Mouse (Mus musculus): ENCODE measurements around the gene Trpm8. TPM values are rescaled to one million over a fixed set of nuclear protein-coding genes. Genes with fewer than 3 reads are reported as not detected.

Gene Trpm8
- total and polyA plus RNA-seq, 3 experiments, result not detected

DNA sequence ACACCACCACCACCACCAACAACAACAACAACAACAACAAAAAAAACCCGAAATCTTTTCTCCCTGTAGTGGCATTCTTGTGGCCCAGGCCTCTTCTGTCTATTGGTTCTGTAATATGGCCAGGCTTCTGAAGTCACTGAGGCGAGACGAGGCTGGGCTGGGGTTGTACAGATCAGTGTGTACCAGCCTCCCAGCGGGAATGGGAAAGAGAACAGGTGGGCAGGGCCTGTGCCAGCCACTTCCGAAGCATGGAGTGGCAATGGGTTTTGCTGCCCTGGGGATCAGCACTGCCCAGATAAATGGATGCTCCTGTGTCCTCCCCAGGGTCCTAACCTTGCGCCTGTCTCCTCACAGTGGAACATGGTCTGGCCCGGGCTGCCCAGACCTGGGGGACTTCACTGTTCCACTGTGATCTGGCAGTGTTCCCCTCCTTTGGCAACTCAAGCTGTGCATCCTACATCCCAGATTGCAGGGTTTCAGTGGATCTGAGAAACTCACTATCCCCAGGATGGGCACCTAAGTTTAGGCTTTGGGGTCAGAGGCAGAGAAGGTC, 80.7 kb downstream of the Trpm8 start:
- H3K36me3 ChIP-seq (replicated peaks in 1 of 2; ENCODE audit: control insufficient read depth in 1 of 2, insufficient read depth in 1 of 2, low read length in 1 of 2), result no peaks in the 10 kb centered on the region
- 0 out of 4 replicates have a peak, but pooled peaks cover 0 to 3% of the 10 kb centered on the region in 2 experiments for H3K4me1 ChIP-seq (ENCODE audit: control insufficient read depth in 1 of 2, insufficient read depth in 2 of 2)
- DNase-seq (ENCODE audit: extremely low read depth), result no peak
- no peak overlapping the region for H3K4me3 ChIP-seq (replicated peaks in 1 of 3; ENCODE audit: low read depth in 2 of 3, low read length in 2 of 3, poor library complexity in 1 of 3)
- no peak overlapping the region for H3K9ac ChIP-seq (ENCODE audit: insufficient read depth, low read depth)
- no peaks in the 10 kb centered on the region for H3K9me3 ChIP-seq (replicated peaks; ENCODE audit: low read length)
- dilution Hi-C loops (cut with MboI; ENCODE audit: extremely low pct_ligation_motif_present, extremely low pct_unique_long_range_greater_than_20kb, low sequenced_read_pairs) (no loop called here), in situ Hi-C loops (cut with MboI; ENCODE audit: low pct_ligation_motif_present, low pct_unique_long_range_greater_than_20kb, low sequenced_read_pairs) (no loop called here)
- H3K27me3 ChIP-seq (replicated peaks), result peaks cover 9% of the 10 kb centered on the region
- no peak overlapping the region for H3K4me2 ChIP-seq (ENCODE audit: insufficient read depth, low read depth, poor library complexity, severe bottlenecking)
- H3K79me2 ChIP-seq (replicated peaks; ENCODE audit: control insufficient read depth, extremely low read depth, insufficient read depth, poor library complexity, severe bottlenecking), result no peaks in the 10 kb centered on the region
- H3K27ac ChIP-seq (ENCODE audit: insufficient read depth, low read depth), result no peak overlapping the region
- TF ChIP-seq PAX5 (IDR thresholded peaks at IDR 0.05; ENCODE audit: low read length) (no peak), CHD1 (IDR thresholded peaks at IDR 0.05; ENCODE audit: low read depth, low read length) (no peak), UBTF (IDR thresholded peaks at IDR 0.05; ENCODE audit: low read depth, low read length) (no peak), MAFK (IDR thresholded peaks at IDR 0.05; ENCODE audit: insufficient replicate concordance, low read length) (no peak), POLR2A (IDR thresholded peaks at IDR 0.05; ENCODE audit: low read depth, low read length) (no peak), ETS1 (conservative IDR thresholded peaks at IDR 0.05; ENCODE audit: low read depth, low read length) (no peak), CTCF (conservative IDR thresholded peaks at IDR 0.05 in 1 of 2, IDR thresholded peaks at IDR 0.05 in 1 of 2; ENCODE audit: low read depth in 2 of 2, low read length in 2 of 2) (no peak), MEF2A (IDR thresholded peaks at IDR 0.05; ENCODE audit: borderline replicate concordance, low read depth, low read length) (no peak)

GRCm38 (mm10) chr1:88361085-88361484, 83.6 kb downstream of the Trpm8 start:
- H3K27me3 ChIP-seq (replicated peaks), result peaks cover 1% of the 10 kb centered on the region
- no peaks in the 10 kb centered on the region for H3K9me3 ChIP-seq (replicated peaks; ENCODE audit: low read length)
- dilution Hi-C loops (cut with MboI; ENCODE audit: extremely low pct_ligation_motif_present, extremely low pct_unique_long_range_greater_than_20kb, low sequenced_read_pairs), result no loop called here
- in situ Hi-C loops (cut with MboI; ENCODE audit: low pct_ligation_motif_present, low pct_unique_long_range_greater_than_20kb, low sequenced_read_pairs), result no loop called here
- no peak overlapping the region for H3K9ac ChIP-seq (ENCODE audit: insufficient read depth, low read depth)
- DNase-seq (ENCODE audit: extremely low read depth), result no peak
- no peak overlapping the region for H3K4me3 ChIP-seq (replicated peaks in 1 of 3; ENCODE audit: low read depth in 2 of 3, low read length in 2 of 3, poor library complexity in 1 of 3)
- H3K79me2 ChIP-seq (replicated peaks; ENCODE audit: control insufficient read depth, extremely low read depth, insufficient read depth, poor library complexity, severe bottlenecking), result no peaks in the 10 kb centered on the region
- no peak overlapping the region for H3K4me2 ChIP-seq (ENCODE audit: insufficient read depth, low read depth, poor library complexity, severe bottlenecking)
- no peak overlapping the region for H3K27ac ChIP-seq (ENCODE audit: insufficient read depth, low read depth)
- 0 out of 4 replicates have a peak, but pooled peaks cover 0 to 3% of the 10 kb centered on the region in 2 experiments for H3K4me1 ChIP-seq (ENCODE audit: control insufficient read depth in 1 of 2, insufficient read depth in 2 of 2)
- H3K36me3 ChIP-seq (replicated peaks in 1 of 2; ENCODE audit: control insufficient read depth in 1 of 2, insufficient read depth in 1 of 2, low read length in 1 of 2), result no peaks in the 10 kb centered on the region
- TF ChIP-seq USF1 (IDR thresholded peaks at IDR 0.05; ENCODE audit: low read depth, low read length), result no peak

DNA sequence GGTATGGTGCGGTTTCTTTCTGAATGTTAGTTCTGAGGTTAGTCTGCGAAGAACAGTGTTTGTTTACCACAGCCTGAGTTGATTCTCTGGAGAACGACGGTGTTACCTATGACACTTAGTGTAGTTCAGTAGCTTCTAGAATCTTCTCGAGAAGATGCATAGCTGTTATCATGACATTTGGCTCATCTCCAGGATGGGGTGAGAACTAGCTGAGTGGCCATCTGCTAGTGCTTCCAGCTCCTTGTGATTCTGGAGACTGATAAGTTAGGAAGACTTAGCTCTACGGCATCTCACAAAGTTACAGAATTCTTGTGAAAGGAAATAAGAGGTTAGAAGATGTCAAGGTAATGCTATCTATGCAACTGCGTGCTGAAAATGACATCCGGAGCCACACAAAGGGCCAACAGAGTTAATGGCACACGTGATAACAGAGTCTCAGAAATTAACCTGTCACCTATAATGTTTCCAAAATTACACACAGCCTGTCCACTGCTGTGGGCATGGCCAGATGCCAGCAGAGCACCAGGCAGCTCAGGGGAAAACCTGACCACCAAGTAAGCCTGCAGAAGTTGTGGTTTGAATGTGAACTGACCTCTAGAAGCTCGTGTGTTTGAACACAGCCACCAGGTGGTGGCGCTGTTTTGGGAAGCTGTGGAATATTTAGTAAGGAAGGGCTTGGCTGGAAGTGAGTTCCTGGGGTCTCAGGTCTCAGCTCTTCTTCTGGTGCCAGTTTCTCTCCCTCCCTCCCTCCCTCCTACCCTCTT, 89.6 kb downstream of the Trpm8 start:
- no peak for TF ChIP-seq MYC (IDR thresholded peaks at IDR 0.05; ENCODE audit: low read depth, low read length)
- TF ChIP-seq ELF1 (IDR thresholded peaks at IDR 0.05; ENCODE audit: low read depth, low read length), result no peak
- no peak for TF ChIP-seq EP300 (IDR thresholded peaks at IDR 0.05; ENCODE audit: low read length)
- TF ChIP-seq SIN3A (IDR thresholded peaks at IDR 0.05; ENCODE audit: low read length), result no peak
- peak in 1 of 2 experiments; percentile 18; a peak in 2 of 4 replicates for TF ChIP-seq CTCF (conservative IDR thresholded peaks at IDR 0.05 in 1 of 2, IDR thresholded peaks at IDR 0.05 in 1 of 2; ENCODE audit: low read depth in 2 of 2, low read length in 2 of 2)
- TF ChIP-seq ZNF384 (IDR thresholded peaks at IDR 0.05; ENCODE audit: low read depth, low read length), result no peak
- Histone ChIP-seq H3K4me2 (ENCODE audit: insufficient read depth, low read depth, poor library complexity, severe bottlenecking) (no peak overlapping the region), H3K4me1 (ENCODE audit: control insufficient read depth in 1 of 2, insufficient read depth in 2 of 2) (no peaks in the 10 kb centered on the region), H3K9me3 (replicated peaks; ENCODE audit: low read length) (peaks cover 4% of the 10 kb centered on the region), H3K4me3 (replicated peaks in 1 of 3; ENCODE audit: low read depth in 2 of 3, low read length in 2 of 3, poor library complexity in 1 of 3) (no peak overlapping the region), H3K27ac (ENCODE audit: insufficient read depth, low read depth) (no peak overlapping the region), H3K27me3 (replicated peaks) (peaks cover 4% of the 10 kb centered on the region), H3K9ac (ENCODE audit: insufficient read depth, low read depth) (no peak overlapping the region), H3K79me2 (replicated peaks; ENCODE audit: control insufficient read depth, extremely low read depth, insufficient read depth, poor library complexity, severe bottlenecking) (no peaks in the 10 kb centered on the region), H3K36me3 (replicated peaks in 1 of 2; ENCODE audit: control insufficient read depth in 1 of 2, insufficient read depth in 1 of 2, low read length in 1 of 2) (no peaks in the 10 kb centered on the region)
- no peak for DNase-seq (ENCODE audit: extremely low read depth)
- dilution Hi-C loops (cut with MboI; ENCODE audit: extremely low pct_ligation_motif_present, extremely low pct_unique_long_range_greater_than_20kb, low sequenced_read_pairs), result no loop called here
- in situ Hi-C loops (cut with MboI; ENCODE audit: low pct_ligation_motif_present, low pct_unique_long_range_greater_than_20kb, low sequenced_read_pairs), result no loop called here
